Mouse (Mus musculus): ENCODE results near the gene Zc3h7b. TPM values are rescaled to one million over a fixed set of nuclear protein-coding genes. Genes with fewer than 3 reads are reported as not detected.

Zc3h7b gene
- polyA plus RNA-seq, 1 experiment from 2014 or later = 11.1 TPM

GRCm38 (mm10) chr15:81745601-81746114 lies 801 bp downstream of the Zc3h7b start:
- DNase-seq (ENCODE audit: low spot score) = peak; percentile 61
- Histone ChIP-seq H3K4me1 (replicated peaks; ENCODE audit: control insufficient read depth, insufficient read depth) (no peaks in the 10 kb centered on the region), H3K4me3 (ENCODE audit: low read depth, low read length) (peak overlapping the region; percentile 88), H3K27ac (replicated peaks) (peak overlapping the region; percentile 94), H3K27me3 (ENCODE audit: control insufficient read depth, insufficient read depth, low read length) (no peaks in the 10 kb centered on the region), H3K9ac (ENCODE audit: low read length) (peak overlapping the region; percentile 95), H3K36me3 (ENCODE audit: control insufficient read depth, insufficient read depth, low read length) (no peaks in the 10 kb centered on the region), H3K9me3 (ENCODE audit: control insufficient read depth, low read length) (no peaks in the 10 kb centered on the region), H3K4me2 (replicated peaks; ENCODE audit: low read depth) (peak overlapping the region; percentile 95)
- TF ChIP-seq CTCF (IDR thresholded peaks at IDR 0.05; ENCODE audit: low read depth) (no peak), EP300 (optimal IDR thresholded peaks at IDR 0.05) (peak; percentile 53)
- WGBS = 1% methylated on average over 33 of the region's 33 CpGs
- peak; percentile 79 for ATAC-seq (ENCODE audit: low FRiP score, low TSS enrichment)

- no peaks in the 10 kb centered on the region for H3K4me1 ChIP-seq (replicated peaks; ENCODE audit: control insufficient read depth, insufficient read depth)
- no peak overlapping the region for H3K4me2 ChIP-seq (replicated peaks; ENCODE audit: low read depth)
- DNase-seq (ENCODE audit: low spot score) (no peak), ATAC-seq (ENCODE audit: low FRiP score, low TSS enrichment) (no peak)
- no peak for TF ChIP-seq CTCF (IDR thresholded peaks at IDR 0.05; ENCODE audit: low read depth)
- TF ChIP-seq EP300 (optimal IDR thresholded peaks at IDR 0.05) = no peak
- no peak overlapping the region for H3K27ac ChIP-seq (replicated peaks)
- 48% methylated on average over 14 of the region's 14 CpGs for WGBS
- H3K27me3 ChIP-seq (ENCODE audit: control insufficient read depth, insufficient read depth, low read length) = no peaks in the 10 kb centered on the region
- no peak overlapping the region for H3K4me3 ChIP-seq (ENCODE audit: low read depth, low read length)
- H3K36me3 ChIP-seq (ENCODE audit: control insufficient read depth, insufficient read depth, low read length) = no peaks in the 10 kb centered on the region
- H3K9ac ChIP-seq (ENCODE audit: low read length) = no peak overlapping the region
- no peaks in the 10 kb centered on the region for H3K9me3 ChIP-seq (ENCODE audit: control insufficient read depth, low read length)
Observed at GRCm38 (mm10) chr15:81749742-81750141, 4.9 kb downstream of the Zc3h7b start.

GRCm38 (mm10) chr15:81753669-81754068 lies 8.8 kb downstream of the Zc3h7b start:
- Histone ChIP-seq H3K27ac (replicated peaks) (no peak overlapping the region), H3K4me3 (ENCODE audit: low read depth, low read length) (no peak overlapping the region), H3K4me1 (replicated peaks; ENCODE audit: control insufficient read depth, insufficient read depth) (no peaks in the 10 kb centered on the region), H3K27me3 (ENCODE audit: control insufficient read depth, insufficient read depth, low read length) (no peaks in the 10 kb centered on the region), H3K9me3 (ENCODE audit: control insufficient read depth, low read length) (no peaks in the 10 kb centered on the region), H3K9ac (ENCODE audit: low read length) (no peak overlapping the region), H3K36me3 (ENCODE audit: control insufficient read depth, insufficient read depth, low read length) (no peaks in the 10 kb centered on the region), H3K4me2 (replicated peaks; ENCODE audit: low read depth) (no peak overlapping the region)
- ATAC-seq (ENCODE audit: low FRiP score, low TSS enrichment) (no peak), DNase-seq (ENCODE audit: low spot score) (no peak)
- 88% methylated on average over 9 of the region's 9 CpGs for WGBS
- TF ChIP-seq CTCF (IDR thresholded peaks at IDR 0.05; ENCODE audit: low read depth) (no peak), EP300 (optimal IDR thresholded peaks at IDR 0.05) (no peak)

- H3K4me2 ChIP-seq (replicated peaks; ENCODE audit: low read depth) = no peak overlapping the region
- H3K27me3 ChIP-seq (ENCODE audit: control insufficient read depth, insufficient read depth, low read length) = no peaks in the 10 kb centered on the region
- H3K4me1 ChIP-seq (replicated peaks; ENCODE audit: control insufficient read depth, insufficient read depth) = no peaks in the 10 kb centered on the region
- 70% methylated on average over 5 of the region's 5 CpGs for WGBS
- no peaks in the 10 kb centered on the region for H3K9me3 ChIP-seq (ENCODE audit: control insufficient read depth, low read length)
- H3K4me3 ChIP-seq (ENCODE audit: low read depth, low read length) = no peak overlapping the region
- no peak for TF ChIP-seq CTCF (IDR thresholded peaks at IDR 0.05; ENCODE audit: low read depth)
- no peak for TF ChIP-seq EP300 (optimal IDR thresholded peaks at IDR 0.05)
- no peak overlapping the region for H3K9ac ChIP-seq (ENCODE audit: low read length)
- H3K36me3 ChIP-seq (ENCODE audit: control insufficient read depth, insufficient read depth, low read length) = no peaks in the 10 kb centered on the region
- ATAC-seq (ENCODE audit: low FRiP score, low TSS enrichment) (no peak), DNase-seq (ENCODE audit: low spot score) (no peak)
- no peak overlapping the region for H3K27ac ChIP-seq (replicated peaks)
Observed at GRCm38 (mm10) chr15:81758701-81759100, 13.8 kb downstream of the Zc3h7b start.

DNA sequence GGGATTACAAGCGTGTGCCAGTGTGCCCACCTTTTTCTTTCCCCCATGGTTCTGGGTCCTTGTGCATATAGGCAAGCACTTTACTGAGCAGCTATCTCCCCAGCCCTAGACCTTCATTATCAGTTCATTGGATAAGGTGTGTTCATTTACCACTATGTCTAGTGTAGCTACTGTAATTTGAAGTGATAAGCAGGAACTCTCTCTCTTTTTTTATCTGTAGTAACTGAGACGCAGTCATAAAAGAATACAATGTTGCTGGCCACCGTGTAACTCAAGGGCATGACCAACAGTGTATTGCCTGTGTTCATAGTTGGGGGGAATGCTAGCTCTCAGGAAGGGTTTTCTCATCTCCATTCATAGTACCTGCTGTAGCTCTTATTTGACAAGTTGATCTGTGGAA lies 14.7 kb downstream of the Zc3h7b start:
- TF ChIP-seq EP300 (optimal IDR thresholded peaks at IDR 0.05) (no peak), CTCF (IDR thresholded peaks at IDR 0.05; ENCODE audit: low read depth) (no peak)
- Histone ChIP-seq H3K9me3 (ENCODE audit: control insufficient read depth, low read length) (no peaks in the 10 kb centered on the region), H3K36me3 (ENCODE audit: control insufficient read depth, insufficient read depth, low read length) (no peaks in the 10 kb centered on the region), H3K9ac (ENCODE audit: low read length) (no peak overlapping the region), H3K4me3 (ENCODE audit: low read depth, low read length) (no peak overlapping the region), H3K4me1 (replicated peaks; ENCODE audit: control insufficient read depth, insufficient read depth) (no peaks in the 10 kb centered on the region), H3K27ac (replicated peaks) (no peak overlapping the region), H3K27me3 (ENCODE audit: control insufficient read depth, insufficient read depth, low read length) (no peaks in the 10 kb centered on the region), H3K4me2 (replicated peaks; ENCODE audit: low read depth) (no peak overlapping the region)
- 89% methylated on average over 3 of the region's 3 CpGs for WGBS
- DNase-seq (ENCODE audit: low spot score) (no peak), ATAC-seq (ENCODE audit: low FRiP score, low TSS enrichment) (no peak)

- H3K4me2 ChIP-seq (replicated peaks; ENCODE audit: low read depth) = no peak overlapping the region
- TF ChIP-seq EP300 (optimal IDR thresholded peaks at IDR 0.05) = no peak
- no peaks in the 10 kb centered on the region for H3K27me3 ChIP-seq (ENCODE audit: control insufficient read depth, insufficient read depth, low read length)
- H3K9ac ChIP-seq (ENCODE audit: low read length) = no peak overlapping the region
- no peaks in the 10 kb centered on the region for H3K36me3 ChIP-seq (ENCODE audit: control insufficient read depth, insufficient read depth, low read length)
- no peak overlapping the region for H3K4me3 ChIP-seq (ENCODE audit: low read depth, low read length)
- WGBS = 88% methylated on average over 5 of the region's 5 CpGs
- H3K9me3 ChIP-seq (ENCODE audit: control insufficient read depth, low read length) = no peaks in the 10 kb centered on the region
- DNase-seq (ENCODE audit: low spot score) (no peak), ATAC-seq (ENCODE audit: low FRiP score, low TSS enrichment) (no peak)
- no peak overlapping the region for H3K27ac ChIP-seq (replicated peaks)
- H3K4me1 ChIP-seq (replicated peaks; ENCODE audit: control insufficient read depth, insufficient read depth) = no peaks in the 10 kb centered on the region
Observed at GRCm38 (mm10) chr15:81760361-81761079, 15.7 kb downstream of the Zc3h7b start.
